Mouse (Mus musculus) stomach, embryonic 16.5 days (tissue): ENCODE measurements at regions not wholly inside any gene's neighbourhood (a gene's known extent, or its start where the extent isn't known, plus 50 kb on each side); places are given as distances from the start of the nearest gene placed in this dataset.

Source experiments
- ATAC-seq: fragments of 200-750 bp; cut with Nextera tagmentation; 2 replicates; pipeline ENCODE4 v1.8.0; 2017; ENCODE audit warnings: moderate number of reproducible peaks, moderate TSS enrichment; ENCODE audit not compliant: insufficient read depth, low FRiP score
- H3K27ac ChIP-seq: fragments of 300-500 bp; sonication (generic); 2 replicates; pipeline ENCODE4 v1.5.1; 2014; ENCODE audit warnings: low read length
- H3K27me3 ChIP-seq: fragments of 300-500 bp; sonication (generic); 2 replicates; pipeline ENCODE4 v1.6.1; 2014; ENCODE audit warnings: low read length, control low read depth, mixed read lengths; ENCODE audit not compliant: control insufficient read depth, insufficient read depth
- H3K36me3 ChIP-seq: fragments of 300-500 bp; sonication (generic); 2 replicates; pipeline ENCODE4 v1.6.1; 2014; ENCODE audit warnings: low read length; ENCODE audit not compliant: control insufficient read depth, insufficient read depth
- H3K4me1 ChIP-seq: fragments of 300-500 bp; sonication (generic); 2 replicates; pipeline ENCODE4 v1.6.1; 2014; ENCODE audit warnings: low read length, control low read depth, mixed read lengths; ENCODE audit not compliant: control insufficient read depth, insufficient read depth
- H3K4me2 ChIP-seq: fragments of 300-500 bp; sonication (generic); 2 replicates; pipeline ENCODE4 v1.6.1; 2014; ENCODE audit warnings: low read depth, low read length, mixed read lengths
- H3K4me3 ChIP-seq: fragments of 300-500 bp; sonication (generic); replicated peaks from 2 replicates; pipeline ENCODE4 v1.5.1; 2014; ENCODE audit warnings: mild to moderate bottlenecking, low read length
- H3K9ac ChIP-seq: fragments of 300-500 bp; sonication (generic); 2 replicates; pipeline ENCODE4 v1.6.1; 2014; ENCODE audit warnings: low read length
- H3K9me3 ChIP-seq: fragments of 300-500 bp; sonication (generic); replicated peaks from 2 replicates; pipeline ENCODE4 v1.6.1; 2016; ENCODE audit warnings: low read length, control low read depth; ENCODE audit not compliant: control insufficient read depth
- WGBS: fragments of 180-500 bp; shearing (Covaris S2); extraction: QIAGEN DNeasy Blood & Tissue Kit; methylation state at CpG from one replicate; pipeline ENCODE4 v1.1.7; 2014; 5-methylcytosine and 5-hydroxymethylcytosine counted together

DNA sequence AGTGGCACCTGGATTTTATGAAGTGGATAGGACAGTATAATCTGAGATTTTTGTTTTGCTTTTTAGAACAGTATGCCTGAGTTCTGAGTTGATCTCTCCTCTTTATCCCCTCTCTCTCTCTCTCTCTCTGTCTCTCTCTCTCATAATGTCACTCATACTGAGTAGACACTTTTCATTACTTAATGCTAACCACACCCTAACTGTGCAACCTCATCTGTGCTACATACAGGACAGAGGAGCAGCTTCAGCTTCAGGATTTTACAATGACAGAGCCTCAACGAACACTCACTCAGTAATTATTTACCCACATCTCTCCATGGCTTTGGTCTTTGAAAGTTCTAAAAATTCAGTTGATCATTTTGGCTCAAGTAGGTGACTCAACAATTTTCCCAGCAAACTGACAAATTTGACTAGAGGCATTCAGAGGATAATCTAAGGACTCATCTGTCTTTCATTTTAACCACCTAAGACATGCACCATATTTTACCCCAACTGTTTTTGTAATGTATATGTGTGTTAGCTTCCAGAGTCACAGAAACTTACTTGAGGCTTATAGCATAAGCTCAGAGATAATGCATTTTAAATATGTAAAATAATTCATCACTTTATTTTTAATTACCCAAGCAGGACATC lies 256.4 kb upstream of the Myo3a start:
- H3K36me3 ChIP-seq: no peaks in the 10 kb centered on the region
- 69% methylated on average over 1 of the region's 1 CpGs for WGBS
- H3K27ac ChIP-seq: no peak overlapping the region

DNA sequence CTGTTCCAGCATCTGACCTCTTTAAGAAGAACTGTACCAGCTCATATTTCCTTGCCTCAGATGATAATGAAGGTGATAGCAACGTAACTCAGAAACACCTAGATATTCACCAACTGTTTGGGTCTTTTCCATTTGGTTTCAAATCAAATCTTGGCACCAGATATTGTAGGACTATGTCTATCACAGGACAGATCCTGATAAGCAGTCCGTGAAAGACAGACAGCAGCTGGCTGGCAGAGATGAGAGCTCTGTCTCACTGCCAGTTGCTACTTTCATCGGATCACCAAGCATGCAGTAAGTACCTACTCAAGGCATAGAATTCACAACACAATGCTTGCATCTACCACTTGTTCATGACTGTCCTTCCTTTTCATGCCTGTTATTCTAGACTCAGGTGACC lies 252.7 kb upstream of the Myo3a start:
- Histone ChIP-seq H3K36me3 (no peaks in the 10 kb centered on the region), H3K9ac (no peak overlapping the region), H3K27ac (no peak overlapping the region), H3K4me2 (no peak overlapping the region), H3K9me3 (no peaks in the 10 kb centered on the region), H3K4me1 (no peaks in the 10 kb centered on the region), H3K4me3 (no peak overlapping the region), H3K27me3 (no peaks in the 10 kb centered on the region)
- ATAC-seq: no peak
- 76% methylated on average over 3 of the region's 3 CpGs for WGBS

More for the DNA sequence above, 256.4 kb upstream of the Myo3a start:
- no peak overlapping the region for H3K4me3 ChIP-seq
- no peaks in the 10 kb centered on the region for H3K9me3 ChIP-seq
- H3K27me3 ChIP-seq: no peaks in the 10 kb centered on the region
- H3K4me2 ChIP-seq: no peak overlapping the region
- no peak for ATAC-seq
- H3K9ac ChIP-seq: no peak overlapping the region
- H3K4me1 ChIP-seq: no peaks in the 10 kb centered on the region

GRCm38 (mm10) chr2:21975547-21975946 lies 251.8 kb upstream of the Myo3a start:
- Histone ChIP-seq H3K4me2 (no peak overlapping the region), H3K9me3 (no peaks in the 10 kb centered on the region), H3K9ac (no peak overlapping the region), H3K4me1 (no peaks in the 10 kb centered on the region), H3K27ac (no peak overlapping the region), H3K36me3 (no peaks in the 10 kb centered on the region), H3K4me3 (no peak overlapping the region), H3K27me3 (no peaks in the 10 kb centered on the region)
- 17% methylated on average over 1 of the region's 1 CpGs for WGBS
- ATAC-seq: no peak

DNA sequence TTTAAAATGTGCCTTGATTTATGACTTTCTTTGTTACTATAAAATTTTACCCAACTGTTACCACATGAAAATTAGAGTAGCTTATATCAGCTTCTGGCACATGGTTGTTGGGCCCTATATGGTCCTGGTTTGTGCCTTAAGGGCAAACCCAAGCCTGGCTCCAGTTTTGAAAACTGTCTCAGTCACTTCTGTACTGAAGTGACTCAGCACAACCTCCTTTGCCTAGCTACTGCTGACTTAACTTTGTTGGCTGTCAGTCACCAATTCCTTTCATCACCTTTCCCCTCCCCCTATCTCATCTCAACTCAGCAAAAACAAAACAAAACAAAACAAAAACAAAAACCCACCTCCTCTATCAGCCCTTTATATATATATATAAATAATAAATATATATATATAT lies 251.0 kb upstream of the Myo3a start:
- no peaks in the 10 kb centered on the region for H3K9me3 ChIP-seq
- ATAC-seq: no peak
- H3K9ac ChIP-seq: no peak overlapping the region
- H3K4me3 ChIP-seq: no peak overlapping the region
- H3K4me2 ChIP-seq: no peak overlapping the region
- H3K4me1 ChIP-seq: no peaks in the 10 kb centered on the region
- H3K36me3 ChIP-seq: no peaks in the 10 kb centered on the region
- no peaks in the 10 kb centered on the region for H3K27me3 ChIP-seq
- no peak overlapping the region for H3K27ac ChIP-seq

GRCm38 (mm10) chr2:21976831-21977230 lies 250.5 kb upstream of the Myo3a start:
- 73% methylated on average over 2 of the region's 2 CpGs for WGBS
- ATAC-seq: no peak

DNA sequence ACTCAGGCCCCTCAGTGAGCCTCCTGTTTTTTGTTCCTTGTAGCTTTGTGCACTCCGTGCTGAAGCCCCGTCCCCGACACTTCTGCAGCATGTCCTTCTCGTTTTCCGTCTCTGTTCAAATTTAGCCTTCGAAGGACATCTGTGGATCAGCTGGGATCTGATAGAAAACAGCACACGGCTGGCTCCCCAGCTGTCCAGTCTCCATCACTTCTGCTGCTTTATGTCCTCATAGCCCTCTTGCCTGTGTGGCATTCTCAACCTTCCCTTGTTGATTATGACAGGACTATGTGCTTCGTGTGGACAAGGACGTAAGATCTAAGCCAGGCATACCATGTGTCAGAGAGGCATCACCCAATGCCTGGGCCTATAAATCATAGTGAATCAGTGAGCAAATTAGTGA lies 247.1 kb upstream of the Myo3a start:
- Histone ChIP-seq H3K4me1 (no peaks in the 10 kb centered on the region), H3K4me3 (no peak overlapping the region)

More at GRCm38 (mm10) chr2:21976831-21977230, 250.5 kb upstream of the Myo3a start:
- Histone ChIP-seq H3K36me3 (no peaks in the 10 kb centered on the region), H3K4me2 (no peak overlapping the region), H3K4me3 (no peak overlapping the region), H3K4me1 (no peaks in the 10 kb centered on the region), H3K27me3 (no peaks in the 10 kb centered on the region), H3K27ac (no peak overlapping the region), H3K9ac (no peak overlapping the region), H3K9me3 (no peaks in the 10 kb centered on the region)

GRCm38 (mm10) chr2:22024438-22024837 lies 202.9 kb upstream of the Myo3a start:
- no peak overlapping the region for H3K4me2 ChIP-seq
- H3K9ac ChIP-seq: no peak overlapping the region
- H3K27ac ChIP-seq: no peak overlapping the region
- WGBS: 69% methylated on average over 2 of the region's 2 CpGs
- no peaks in the 10 kb centered on the region for H3K4me1 ChIP-seq
- H3K4me3 ChIP-seq: no peak overlapping the region
- ATAC-seq: no peak
- no peaks in the 10 kb centered on the region for H3K36me3 ChIP-seq
- H3K27me3 ChIP-seq: no peaks in the 10 kb centered on the region
- H3K9me3 ChIP-seq: no peaks in the 10 kb centered on the region

More for the DNA sequence above, 247.1 kb upstream of the Myo3a start:
- no peaks in the 10 kb centered on the region for H3K27me3 ChIP-seq
- ATAC-seq: no peak
- no peaks in the 10 kb centered on the region for H3K9me3 ChIP-seq
- 68% methylated on average over 9 of the region's 9 CpGs for WGBS
- H3K9ac ChIP-seq: no peak overlapping the region
- H3K4me2 ChIP-seq: no peak overlapping the region
- no peak overlapping the region for H3K27ac ChIP-seq
- no peaks in the 10 kb centered on the region for H3K36me3 ChIP-seq

DNA sequence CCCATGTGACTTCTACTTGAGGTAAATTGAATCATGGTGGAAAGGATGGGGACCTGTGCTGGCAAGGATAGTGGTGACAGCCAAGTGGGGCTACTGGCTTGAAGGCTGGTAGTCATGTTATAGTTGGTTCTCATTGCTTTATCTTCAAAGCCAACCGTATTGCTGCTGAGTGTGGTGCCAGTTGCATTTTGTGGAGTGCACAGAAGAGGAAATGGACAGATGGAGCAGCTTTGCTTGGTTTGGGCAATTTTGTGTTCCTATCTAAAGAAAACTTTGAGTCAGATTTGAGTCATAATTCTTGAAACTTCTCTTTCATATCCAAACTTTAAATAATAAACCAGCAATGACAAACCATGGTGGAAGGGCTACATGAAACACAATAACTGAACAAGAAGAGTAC lies 200.5 kb upstream of the Myo3a start:
- H3K4me2 ChIP-seq: no peak overlapping the region
- no peaks in the 10 kb centered on the region for H3K9me3 ChIP-seq
- H3K9ac ChIP-seq: no peak overlapping the region
- no peak for ATAC-seq
- no peak overlapping the region for H3K27ac ChIP-seq
- no peak overlapping the region for H3K4me3 ChIP-seq
- H3K36me3 ChIP-seq: no peaks in the 10 kb centered on the region
- no peaks in the 10 kb centered on the region for H3K4me1 ChIP-seq
- no peaks in the 10 kb centered on the region for H3K27me3 ChIP-seq
- WGBS: 76% methylated on average over 1 of the region's 1 CpGs

DNA sequence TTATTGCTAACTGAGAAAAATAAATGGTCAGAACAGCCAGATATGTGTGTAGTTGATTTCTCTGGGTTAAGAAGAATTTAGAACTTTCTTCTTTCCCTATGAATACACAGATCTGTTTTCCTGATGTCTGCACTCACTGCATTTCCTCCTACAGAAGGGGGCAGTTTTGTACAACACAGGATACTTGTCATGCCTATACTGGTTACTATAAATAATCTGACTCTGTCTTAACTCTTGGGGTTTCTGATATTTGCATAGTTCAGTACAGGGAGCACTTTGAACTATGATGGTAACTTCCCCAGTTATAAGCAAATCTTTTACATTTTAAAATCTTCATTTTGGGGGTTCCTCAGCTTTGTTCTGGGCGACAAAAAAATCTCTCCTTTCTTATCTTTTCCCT lies 198.7 kb upstream of the Myo3a start:
- WGBS: 62% methylated on average over 1 of the region's 1 CpGs
- Histone ChIP-seq H3K4me2 (no peak overlapping the region), H3K9me3 (no peaks in the 10 kb centered on the region), H3K27me3 (no peaks in the 10 kb centered on the region), H3K27ac (no peak overlapping the region), H3K4me3 (no peak overlapping the region), H3K36me3 (no peaks in the 10 kb centered on the region), H3K9ac (no peak overlapping the region), H3K4me1 (no peaks in the 10 kb centered on the region)
- no peak for ATAC-seq
